Mouse (Mus musculus) embryonic fibroblast, embryonic 13.5 days (primary cell): Measurements from ENCODE around the gene Phf7.

Source experiments
- CTCF ChIP-seq: IDR thresholded peaks from 2 replicates; pipeline ENCODE4 v1.5.1; 2011; ENCODE audit warnings: mild to moderate bottlenecking, control low read depth, low read length, moderate library complexity, borderline replicate concordance; ENCODE audit not compliant: insufficient read depth
- POLR2A ChIP-seq: IDR thresholded peaks from 2 replicates; pipeline ENCODE4 v1.6.1; 2011; ENCODE audit warnings: low read depth, mild to moderate bottlenecking, control low read depth, low read length, moderate library complexity

DNA sequence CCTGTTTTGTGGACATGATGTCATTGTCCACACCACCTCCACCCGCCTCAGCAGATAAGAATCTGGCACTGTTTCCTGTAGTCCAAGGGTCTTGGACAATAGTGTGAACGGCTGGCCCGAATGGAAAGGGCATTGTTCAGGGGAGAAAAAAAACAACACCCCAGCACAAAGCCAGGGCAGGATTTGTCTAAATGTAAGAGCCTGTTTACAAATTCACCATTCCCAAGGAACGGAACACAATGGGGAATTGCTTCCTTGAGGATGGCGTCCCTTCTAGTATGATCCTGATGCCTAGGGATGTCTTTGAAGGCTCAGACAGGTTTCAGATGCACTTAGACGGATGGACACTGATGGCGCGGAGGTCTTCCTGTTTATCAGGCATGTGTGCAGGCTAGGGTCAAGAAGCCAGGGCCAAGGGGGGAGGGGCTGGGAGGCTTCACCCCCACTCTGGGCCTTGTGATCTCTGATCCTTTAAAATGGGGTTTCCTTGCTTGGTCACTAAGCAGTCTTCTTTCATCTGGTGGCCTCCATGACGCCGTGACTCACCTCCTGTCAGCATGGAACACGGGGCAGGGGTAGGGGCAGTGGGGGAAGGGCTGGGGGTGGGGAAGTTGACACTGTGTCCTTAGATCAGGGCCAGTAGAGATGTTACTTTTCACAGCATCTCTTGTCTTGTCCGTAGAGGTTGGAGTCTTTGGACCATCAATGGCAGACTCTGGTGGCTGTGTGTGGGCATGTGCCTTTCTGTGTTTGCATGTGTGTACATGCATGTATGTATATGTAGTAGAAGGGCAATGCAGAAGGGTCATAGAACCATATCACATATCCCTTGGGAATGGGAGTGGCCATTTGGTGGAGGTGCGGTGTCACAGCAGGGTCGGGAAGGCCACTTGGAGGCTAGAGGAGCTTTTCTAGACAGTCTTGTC is 17.8 kb downstream of the Phf7 start:
- TF ChIP-seq CTCF (no peak), POLR2A (no peak)
